Mouse (Mus musculus): ENCODE data around the gene Galnt14.

DNA sequence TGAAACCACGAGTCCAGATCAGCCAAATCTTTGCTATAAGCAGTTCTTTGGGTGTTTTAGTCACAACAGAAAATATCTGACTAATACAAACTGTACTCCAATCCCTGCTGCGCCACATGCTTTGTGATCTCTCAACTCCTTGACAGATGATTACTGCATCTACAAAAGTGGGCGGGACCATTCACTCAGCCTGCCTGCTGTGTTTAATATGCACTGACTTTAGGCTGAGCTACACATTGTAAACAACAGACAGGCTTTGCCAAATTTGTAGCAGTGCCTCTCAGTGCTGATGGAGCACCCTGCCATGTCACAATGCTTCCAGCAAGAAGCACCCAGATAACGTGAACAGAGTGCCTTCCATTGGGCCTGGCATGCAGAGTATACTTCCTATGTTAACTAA lies 251.5 kb downstream of the Galnt14 start:
- TF ChIP-seq CTCF (IDR thresholded peaks at IDR 0.05; ENCODE audit: low read depth, low read length) (no peak), POLR2A (IDR thresholded peaks at IDR 0.05; ENCODE audit: borderline replicate concordance, low read depth, low read length) (no peak)
